Mouse (Mus musculus) liver, embryonic 16.5 days (tissue): ENCODE data around the gene Elac2. TPM values are rescaled to one million over a fixed set of nuclear protein-coding genes. Genes with fewer than 3 reads are reported as not detected.
A peak's percentile ranks its signal among the peaks of the same experiment; 100 is the strongest.

Experiments
- ATAC-seq: fragments of 200-750 bp; cut with Nextera tagmentation; 2 replicates; pipeline ENCODE4 v1.8.0; 2017; ENCODE audit warnings: low read depth, mild to moderate bottlenecking, moderate number of reproducible peaks, moderate library complexity
- H3K27ac ChIP-seq: fragments of 300-500 bp; sonication (generic); 2 replicates; pipeline ENCODE4 v1.5.1; 2014; ENCODE audit warnings: mild to moderate bottlenecking, low read length
- H3K27me3 ChIP-seq: fragments of 300-500 bp; sonication (generic); 2 replicates; pipeline ENCODE4 v1.6.1; 2014; ENCODE audit warnings: low read depth, low read length, mixed read lengths; ENCODE audit not compliant: control insufficient read depth, insufficient read depth
- H3K36me3 ChIP-seq: fragments of 300-500 bp; sonication (generic); 2 replicates; pipeline ENCODE4 v1.6.1; 2014; ENCODE audit warnings: mild to moderate bottlenecking; ENCODE audit not compliant: control insufficient read depth, insufficient read depth
- H3K4me1 ChIP-seq: fragments of 300-500 bp; sonication (generic); 2 replicates; pipeline ENCODE4 v1.6.1; 2014; ENCODE audit warnings: low read depth, low read length, mixed read lengths; ENCODE audit not compliant: control insufficient read depth
- H3K4me2 ChIP-seq: fragments of 300-500 bp; sonication (generic); 2 replicates; pipeline ENCODE4 v1.6.1; 2014; ENCODE audit warnings: low read depth, low read length, mixed read lengths
- H3K4me3 ChIP-seq: fragments of 300-500 bp; sonication (generic); 2 replicates; pipeline ENCODE4 v1.5.1; 2014; ENCODE audit warnings: low read depth, mild to moderate bottlenecking, low read length
- H3K9ac ChIP-seq: fragments of 300-500 bp; sonication (generic); 2 replicates; pipeline ENCODE4 v1.6.1; 2014; ENCODE audit warnings: low read depth, low read length
- H3K9me3 ChIP-seq: fragments of 300-500 bp; sonication (generic); replicated peaks from 2 replicates; pipeline ENCODE4 v1.6.1; 2016; ENCODE audit warnings: low read length; ENCODE audit not compliant: control insufficient read depth
- WGBS: fragments of 180-500 bp; shearing (Covaris S2); extraction: QIAGEN DNeasy Blood & Tissue Kit; methylation state at CpG from one replicate; pipeline ENCODE4 v1.1.7; 2014; ENCODE audit not compliant: insufficient replicate concordance; 5-methylcytosine and 5-hydroxymethylcytosine counted together
- polyA plus RNA-seq: library from polyadenylated mRNA; unstranded; fragments of >200 nt; fragmentation: Nextera tagmentation; extraction: Ambion mirVana; gene quantifications from 2 replicates; pipeline ENCODE4 v1.2.1, GENCODE M21; 2015

Gene Elac2
- polyA plus RNA-seq, 1 experiment from 2014 or later: 13.7 TPM

DNA sequence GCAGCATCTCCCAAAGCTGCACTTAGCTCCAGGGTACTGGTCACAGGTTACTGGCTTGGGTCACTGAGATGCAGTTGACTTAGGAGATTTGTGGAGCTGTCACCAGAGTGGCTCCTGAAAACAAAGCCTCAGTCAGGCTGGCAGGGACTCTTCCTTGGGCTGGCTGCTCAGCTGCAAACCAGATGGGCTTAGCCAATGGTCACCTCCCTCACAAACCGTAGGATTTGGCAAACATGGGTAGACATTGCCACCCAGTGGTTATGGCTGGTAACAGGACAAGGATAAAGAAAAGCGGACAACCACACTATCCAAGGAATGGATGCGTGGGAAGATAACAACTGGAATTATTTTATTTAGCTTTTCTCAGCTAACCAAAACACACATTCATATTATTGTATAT is 10.3 kb upstream of the Elac2 start:
- Histone ChIP-seq H3K36me3 (no peaks in the 10 kb centered on the region), H3K27me3 (no peaks in the 10 kb centered on the region; the same call in 1 of the 2 replicates), H3K4me2 (no peak overlapping the region), H3K9me3 (no peaks in the 10 kb centered on the region), H3K4me3 (no peak overlapping the region), H3K4me1 (peaks cover 8% of the 10 kb centered on the region), H3K9ac (no peak overlapping the region), H3K27ac (no peak overlapping the region)
- 9% methylated on average over 3 of the region's 3 CpGs for WGBS
- ATAC-seq: peak; percentile 43; the same call in 1 of the 2 replicates

DNA sequence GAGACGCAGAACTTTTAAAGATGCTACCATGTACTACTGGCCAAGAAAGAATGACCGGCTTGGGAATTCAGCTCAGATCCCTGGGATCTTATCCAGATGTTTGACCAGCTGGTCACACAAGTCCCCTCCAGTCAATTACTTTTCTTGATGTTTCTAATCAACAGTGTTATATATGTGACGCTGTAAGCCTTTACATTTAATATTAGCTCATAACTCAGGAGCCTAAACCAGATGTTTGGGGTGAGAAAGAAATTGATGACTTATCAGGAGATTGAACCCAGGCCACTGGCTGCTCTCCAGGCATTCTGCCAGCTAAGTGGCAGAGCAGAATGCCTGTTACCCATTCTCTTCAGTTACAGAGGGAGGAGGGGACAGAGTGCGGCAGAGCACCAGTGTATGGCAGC is 9.9 kb upstream of the Elac2 start:
- H3K27ac ChIP-seq: no peak overlapping the region
- H3K36me3 ChIP-seq: no peaks in the 10 kb centered on the region
- no peak overlapping the region for H3K4me2 ChIP-seq
- peaks cover 4% of the 10 kb centered on the region for H3K4me1 ChIP-seq
- no peaks in the 10 kb centered on the region for H3K9me3 ChIP-seq
- no peaks in the 10 kb centered on the region; the same call in 1 of the 2 replicates for H3K27me3 ChIP-seq
- H3K4me3 ChIP-seq: no peak overlapping the region
- WGBS: 62% methylated on average over 4 of the region's 4 CpGs
- no peak overlapping the region for H3K9ac ChIP-seq
- no peak for ATAC-seq

DNA sequence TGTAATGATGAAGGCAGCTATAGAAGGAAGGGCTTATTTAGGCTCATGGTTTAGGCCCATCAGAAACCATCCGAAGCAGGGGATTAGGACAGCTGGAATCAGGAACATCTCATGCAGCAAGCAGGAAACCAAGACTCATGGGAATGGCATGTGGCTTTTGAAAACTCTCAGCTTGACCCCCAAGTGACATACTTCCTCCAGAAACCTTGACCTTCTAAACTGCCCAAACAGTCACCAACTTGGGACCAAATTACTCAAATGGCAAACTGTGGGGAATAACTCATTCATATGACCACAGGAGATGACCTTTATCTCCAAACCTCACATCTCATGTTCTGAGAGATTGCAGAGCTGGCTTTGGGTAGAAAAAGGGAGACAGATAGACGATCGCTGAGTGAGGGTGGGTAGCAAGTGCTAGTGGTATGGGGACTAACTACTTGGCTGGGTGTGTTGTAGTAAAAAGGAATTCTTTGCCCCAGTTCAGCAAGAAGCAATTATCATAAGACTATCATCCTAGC is 7.3 kb upstream of the Elac2 start:
- ATAC-seq: no peak
- no peaks in the 10 kb centered on the region for H3K9me3 ChIP-seq
- H3K4me3 ChIP-seq: no peak overlapping the region
- H3K4me2 ChIP-seq: no peak overlapping the region
- H3K36me3 ChIP-seq: no peaks in the 10 kb centered on the region
- H3K27ac ChIP-seq: no peak overlapping the region
- no peaks in the 10 kb centered on the region; the same call in 1 of the 2 replicates for H3K27me3 ChIP-seq
- no peak overlapping the region for H3K9ac ChIP-seq
- 47% methylated on average over 3 of the region's 3 CpGs for whole genome bisulfite sequencing
- H3K4me1 ChIP-seq: peaks cover 3% of the 10 kb centered on the region

DNA sequence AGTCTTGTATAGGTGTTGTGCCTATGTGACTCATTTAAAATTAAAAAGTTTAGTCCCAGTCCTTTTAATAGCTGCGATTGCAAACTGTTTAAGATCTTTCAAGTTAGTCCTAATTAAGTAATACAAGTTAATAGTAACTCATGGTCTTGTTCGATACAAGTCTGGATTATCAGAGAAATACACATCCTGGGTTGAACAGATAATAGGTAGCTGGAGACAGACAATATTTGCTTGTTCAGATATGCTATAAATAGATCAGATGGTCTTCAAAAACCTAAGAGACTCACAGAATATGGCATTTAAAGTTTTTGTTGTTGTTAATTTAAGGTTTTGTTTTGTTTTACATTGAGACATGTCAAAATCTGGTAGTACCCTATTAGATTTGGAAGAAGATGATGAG is 6.4 kb upstream of the Elac2 start:
- peak; percentile 48; the same call in 1 of the 2 replicates for ATAC-seq
- 0 out of 2 replicates have a peak overlapping the region, but pooled peaks have one; percentile 7 for H3K4me2 ChIP-seq

DNA sequence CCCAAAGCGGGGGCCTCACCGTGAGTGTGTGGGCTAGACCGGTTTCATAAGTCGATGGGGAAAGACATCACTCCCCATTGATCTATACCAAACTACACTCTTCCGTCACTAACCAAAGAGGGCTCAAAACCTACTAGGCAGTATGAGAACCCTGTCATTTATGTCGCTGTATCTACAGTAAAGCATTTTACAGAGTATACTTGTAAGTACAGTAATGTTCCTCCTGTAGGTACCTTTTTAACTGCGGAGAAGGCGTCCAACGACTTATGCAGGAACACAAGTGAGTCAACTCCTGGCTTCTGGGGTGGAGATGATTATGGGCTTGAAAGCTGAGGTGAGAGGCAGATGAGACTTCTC is 629 bp downstream of the Elac2 start:
- peak overlapping the region; percentile 84 for H3K4me2 ChIP-seq
- H3K9ac ChIP-seq: peak overlapping the region; percentile 86
- no peaks in the 10 kb centered on the region for H3K9me3 ChIP-seq
- no peaks in the 10 kb centered on the region for H3K36me3 ChIP-seq
- 7% methylated on average over 9 of the region's 9 CpGs for WGBS
- no peak for ATAC-seq
- H3K4me3 ChIP-seq: peak overlapping the region; percentile 93
- no peaks in the 10 kb centered on the region; the same call in 1 of the 2 replicates for H3K27me3 ChIP-seq
- peaks cover 15% of the 10 kb centered on the region for H3K4me1 ChIP-seq
- no peak overlapping the region for H3K27ac ChIP-seq

More for the DNA sequence above, 6.4 kb upstream of the Elac2 start:
- Histone ChIP-seq H3K27me3 (no peaks in the 10 kb centered on the region; the same call in 1 of the 2 replicates), H3K9me3 (no peaks in the 10 kb centered on the region), H3K36me3 (no peaks in the 10 kb centered on the region), H3K4me1 (peaks cover 3% of the 10 kb centered on the region), H3K27ac (no peak overlapping the region), H3K9ac (no peak overlapping the region), H3K4me3 (no peak overlapping the region)
- 33% methylated on average over 2 of the region's 2 CpGs for WGBS

DNA sequence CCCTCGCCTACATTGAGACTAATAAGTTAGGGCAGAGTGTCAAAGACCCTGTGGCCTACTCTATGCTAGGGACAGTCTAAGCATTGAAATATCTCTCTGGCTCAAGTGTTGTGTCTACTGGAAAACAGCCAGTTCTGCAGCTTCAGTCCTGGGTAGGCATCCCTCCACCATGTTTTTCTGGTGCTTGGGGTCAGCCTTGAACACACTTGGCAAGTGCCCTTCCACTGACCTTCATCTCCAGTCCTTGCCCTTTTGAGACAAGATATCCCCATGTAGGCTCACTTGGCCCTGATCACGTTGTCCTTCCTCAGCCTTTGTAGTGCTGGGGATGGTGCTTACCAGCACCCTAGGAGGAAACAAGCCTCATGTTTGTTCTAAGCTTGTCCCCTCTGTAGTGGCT is 9.7 kb downstream of the Elac2 start:
- 70% methylated on average over 2 of the region's 2 CpGs for WGBS

DNA sequence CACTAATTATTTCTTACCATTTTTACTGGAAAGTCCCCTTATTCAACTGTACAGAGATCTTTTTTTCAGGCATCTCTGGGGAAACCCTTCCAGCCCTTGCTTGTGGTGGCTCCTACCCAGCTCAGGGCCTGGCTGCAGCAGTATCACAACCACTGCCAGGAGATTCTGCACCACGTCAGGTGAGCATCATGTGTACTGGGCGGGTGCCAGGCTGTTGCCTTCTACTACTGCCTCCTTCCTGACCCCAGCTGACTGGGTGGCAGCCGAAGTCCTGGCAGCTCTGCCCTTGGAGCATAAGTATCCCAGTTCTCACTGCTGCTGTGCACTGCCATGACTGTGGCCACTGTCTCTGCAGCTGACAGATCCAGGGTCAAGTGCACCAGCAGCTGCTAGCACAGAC is 19.6 kb downstream of the Elac2 start:
- H3K9ac ChIP-seq: no peak overlapping the region
- 68% methylated on average over 3 of the region's 3 CpGs for WGBS

More for the DNA sequence above, 9.7 kb downstream of the Elac2 start:
- no peak for ATAC-seq
- no peak overlapping the region for H3K9ac ChIP-seq
- H3K27me3 ChIP-seq: no peaks in the 10 kb centered on the region
- H3K4me2 ChIP-seq: no peak overlapping the region
- H3K27ac ChIP-seq: no peak overlapping the region
- H3K4me1 ChIP-seq: no peaks in the 10 kb centered on the region
- peaks cover 8% of the 10 kb centered on the region; the same call in 1 of the 2 replicates for H3K36me3 ChIP-seq
- H3K4me3 ChIP-seq: no peak overlapping the region
- H3K9me3 ChIP-seq: no peaks in the 10 kb centered on the region

DNA sequence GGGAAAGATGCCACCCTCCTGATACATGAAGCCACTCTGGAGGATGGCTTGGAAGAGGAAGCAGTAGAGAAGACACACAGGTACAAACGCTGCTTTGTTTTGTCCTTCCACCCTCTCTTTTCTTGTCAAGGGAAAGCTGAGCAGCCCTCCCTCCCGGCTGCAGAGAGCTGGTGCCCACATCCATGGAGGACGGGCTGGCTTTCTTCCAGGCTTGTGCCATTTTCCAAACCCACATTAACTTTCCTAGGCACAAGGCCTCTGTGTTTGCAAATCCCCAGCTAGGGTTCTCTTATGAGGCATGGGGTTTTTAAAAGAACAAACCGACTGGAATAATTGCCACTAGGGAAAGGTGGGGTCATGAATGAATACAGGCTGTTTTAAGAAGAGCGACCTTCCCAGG is 20.8 kb downstream of the Elac2 start:
- Histone ChIP-seq H3K27me3 (no peaks in the 10 kb centered on the region), H3K9ac (no peak overlapping the region), H3K9me3 (no peaks in the 10 kb centered on the region), H3K4me1 (no peaks in the 10 kb centered on the region), H3K36me3 (peaks cover 16% of the 10 kb centered on the region), H3K27ac (no peak overlapping the region), H3K4me3 (no peak overlapping the region), H3K4me2 (no peak overlapping the region)
- whole genome bisulfite sequencing: 70% methylated on average over 5 of the region's 5 CpGs
- no peak for ATAC-seq

More for the DNA sequence above, 19.6 kb downstream of the Elac2 start:
- no peaks in the 10 kb centered on the region for H3K4me1 ChIP-seq
- no peaks in the 10 kb centered on the region for H3K9me3 ChIP-seq
- no peak overlapping the region for H3K4me2 ChIP-seq
- no peaks in the 10 kb centered on the region for H3K27me3 ChIP-seq
- no peak overlapping the region for H3K27ac ChIP-seq
- peaks cover 16% of the 10 kb centered on the region for H3K36me3 ChIP-seq
- no peak for ATAC-seq
- no peak overlapping the region for H3K4me3 ChIP-seq

DNA sequence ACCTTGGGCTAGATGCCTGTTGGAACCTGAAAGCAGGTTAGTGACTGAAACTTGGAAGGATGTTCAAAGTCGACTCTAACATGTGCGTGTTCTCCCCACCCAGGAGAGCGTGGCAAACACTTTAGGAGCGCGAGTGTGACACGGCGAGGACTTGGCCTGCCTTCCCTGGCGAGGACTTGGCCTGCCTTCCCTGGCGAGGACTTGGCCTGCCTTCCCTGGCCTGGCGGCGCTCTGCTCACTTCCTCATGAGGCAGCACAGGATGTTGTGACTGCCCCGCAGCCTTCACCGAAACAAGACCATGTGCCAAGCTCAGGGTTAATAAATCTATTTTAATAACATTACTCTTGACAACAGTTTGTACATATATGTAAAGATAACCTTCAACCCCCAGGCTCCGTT is 22.9 kb downstream of the Elac2 start:
- Histone ChIP-seq H3K4me1 (no peaks in the 10 kb centered on the region), H3K36me3 (peaks cover 13% of the 10 kb centered on the region), H3K9me3 (no peaks in the 10 kb centered on the region), H3K4me2 (no peak overlapping the region), H3K9ac (no peak overlapping the region), H3K27ac (no peak overlapping the region), H3K27me3 (no peaks in the 10 kb centered on the region), H3K4me3 (no peak overlapping the region)
- WGBS: 79% methylated on average over 14 of the region's 14 CpGs
- no peak for ATAC-seq
